Mouse (Mus musculus): ENCODE measurements around the gene Stoml2.

Gene Stoml2

GRCm38 (mm10) chr4:43038567-43039495 lies 7.3 kb upstream of the Stoml2 start:
- DNase-seq (ENCODE audit: low spot score in 2 of 2) = peak in 1 of 2 experiments; percentile 56

- no peak for DNase-seq (ENCODE audit: low spot score in 2 of 2)
Observed at GRCm38 (mm10) chr4:43037860-43038566, 6.5 kb upstream of the Stoml2 start.

- DNase-seq (ENCODE audit: low spot score in 2 of 2) = no peak
Observed at GRCm38 (mm10) chr4:43036356-43036755, 4.8 kb upstream of the Stoml2 start.

DNA sequence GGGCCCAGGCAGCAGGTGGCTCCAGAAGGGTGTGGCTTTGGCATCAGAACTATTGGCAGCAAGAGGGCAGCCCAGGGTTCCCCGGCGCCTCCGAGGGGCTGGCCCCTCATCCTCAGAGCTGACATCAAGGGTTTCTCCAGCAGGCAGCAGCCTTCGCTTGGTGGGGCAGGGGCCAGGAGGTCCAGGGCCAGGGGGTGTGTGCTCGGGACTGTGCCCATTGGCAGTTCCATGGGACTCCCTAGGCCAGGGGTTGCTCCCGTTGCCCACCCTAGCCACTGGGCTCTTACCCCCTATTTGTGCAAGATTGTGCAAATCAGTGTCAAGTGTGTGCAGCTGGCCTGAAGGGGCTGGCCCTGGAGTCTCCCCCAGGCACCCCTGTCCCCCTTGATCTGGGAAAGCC lies 4.3 kb upstream of the Stoml2 start:
- DNase-seq (ENCODE audit: low spot score in 2 of 2) = no peak

- DNase-seq (ENCODE audit: low spot score in 2 of 2) = no peak
Observed at GRCm38 (mm10) chr4:43033481-43033880, 2.0 kb upstream of the Stoml2 start.

DNA sequence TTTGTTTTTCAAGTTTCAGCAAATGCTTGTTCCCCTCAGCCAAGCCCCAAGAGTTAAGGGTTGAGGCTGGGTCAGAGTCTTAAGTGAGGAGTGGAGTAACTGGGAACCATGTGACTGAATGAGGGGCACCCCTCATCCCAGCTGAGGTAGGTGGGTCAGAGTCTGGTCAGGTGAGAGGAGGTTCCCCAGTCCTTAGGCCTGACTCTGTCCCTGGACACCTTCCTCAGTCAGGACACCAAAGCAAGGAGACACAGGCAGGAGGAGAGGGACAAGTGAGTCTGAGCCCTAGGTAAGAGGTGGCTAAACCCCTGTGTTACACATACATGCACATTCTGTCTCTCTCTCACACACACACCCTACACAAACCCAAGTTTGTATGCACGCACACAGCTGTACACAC lies 991 bp upstream of the Stoml2 start:
- DNase-seq (ENCODE audit: low spot score in 2 of 2) = no peak

DNA sequence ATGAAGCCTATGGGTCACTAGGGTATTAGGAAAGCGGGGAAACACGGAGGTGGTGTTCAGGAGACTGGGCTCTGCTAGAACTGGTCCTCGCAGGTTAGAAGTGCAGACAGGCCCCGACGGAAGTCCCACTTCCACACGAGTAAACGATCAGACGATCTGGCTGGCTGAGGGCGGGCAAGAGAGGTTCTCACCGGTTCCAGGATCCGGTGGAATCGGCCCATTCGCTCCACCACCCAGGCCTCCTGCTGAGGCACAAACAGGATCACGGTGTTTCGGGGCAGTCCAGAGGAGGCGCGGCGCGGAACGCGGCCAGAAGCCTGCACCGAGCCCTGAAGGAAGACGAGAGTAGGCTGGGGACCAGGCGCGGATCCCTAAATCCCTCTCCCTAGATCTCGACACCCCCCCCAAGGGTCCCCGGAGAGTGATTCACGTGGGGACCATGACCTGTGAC lies 705 bp downstream of the Stoml2 start:
- peak in 1 of 2 experiments; percentile 43 for DNase-seq (ENCODE audit: low spot score in 2 of 2)

- no peak for DNase-seq (ENCODE audit: low spot score in 2 of 2)
Observed at GRCm38 (mm10) chr4:43030352-43030751, 1.2 kb downstream of the Stoml2 start.

GRCm38 (mm10) chr4:43029749-43030148 lies 1.8 kb downstream of the Stoml2 start:
- DNase-seq (ENCODE audit: low spot score in 2 of 2) = no peak

- no peak for DNase-seq (ENCODE audit: low spot score in 2 of 2)
Observed at GRCm38 (mm10) chr4:43029121-43029520, 2.4 kb downstream of the Stoml2 start.

GRCm38 (mm10) chr4:43025084-43025960 lies 6.2 kb downstream of the Stoml2 start, which contains the start of gene Pigo:
TSS of gene Pigo (minus strand) at chr4:43025819.
- peak; percentile 93 to 97 for DNase-seq (ENCODE audit: low spot score in 2 of 2)

GRCm38 (mm10) chr4:43024673-43025072 lies 6.8 kb downstream of the Stoml2 start:
- DNase-seq (ENCODE audit: low spot score in 2 of 2) = no peak

DNA sequence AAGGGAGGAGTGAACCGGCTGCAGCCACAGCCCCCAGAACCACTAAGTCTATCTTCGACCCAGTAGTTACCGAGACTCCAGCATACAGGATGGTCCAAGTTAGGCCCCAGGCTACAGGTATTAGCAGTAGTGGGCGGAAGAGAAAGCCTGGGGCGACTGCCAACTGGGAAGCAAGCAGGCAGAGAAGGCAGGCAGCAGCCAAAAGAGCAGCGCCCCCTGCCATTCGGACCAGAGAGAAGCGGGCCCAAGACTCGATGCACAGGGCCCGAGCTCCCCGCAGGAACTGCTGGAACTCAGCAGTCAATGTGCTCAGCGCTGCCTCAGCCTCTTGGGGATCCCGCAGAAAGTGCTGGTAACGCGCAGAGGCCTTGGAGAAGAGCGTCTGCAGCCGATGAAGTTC lies 10.2 kb downstream of the Stoml2 start:
- DNase-seq (ENCODE audit: low spot score in 2 of 2) = no peak

- DNase-seq (ENCODE audit: low spot score in 2 of 2) = no peak
Observed at GRCm38 (mm10) chr4:43020876-43021275, 10.6 kb downstream of the Stoml2 start.

GRCm38 (mm10) chr4:43019641-43020465 lies 11.7 kb downstream of the Stoml2 start:
- DNase-seq (ENCODE audit: low spot score in 2 of 2) = no peak

DNA sequence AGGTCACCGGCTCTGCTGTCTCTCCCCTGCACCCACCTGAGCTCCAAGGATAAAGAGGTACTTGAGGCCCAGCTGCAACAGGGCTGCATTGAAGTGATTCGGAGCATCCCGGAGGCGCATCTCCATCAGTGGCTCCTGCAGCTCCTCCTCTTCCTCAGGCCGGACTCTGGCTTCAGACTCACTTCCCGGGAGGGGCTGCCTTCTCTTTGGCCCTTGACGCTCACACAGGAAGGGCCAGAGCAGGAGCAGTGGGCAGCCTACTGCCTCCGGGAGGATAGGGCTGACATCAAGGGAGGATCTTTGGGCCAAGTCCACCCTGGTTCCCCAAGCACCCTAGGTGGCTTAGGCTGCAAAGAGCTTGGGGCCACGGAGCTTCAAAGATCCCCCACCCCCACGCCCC lies 12.3 kb downstream of the Stoml2 start:
- DNase-seq (ENCODE audit: low spot score in 2 of 2) = no peak

DNA sequence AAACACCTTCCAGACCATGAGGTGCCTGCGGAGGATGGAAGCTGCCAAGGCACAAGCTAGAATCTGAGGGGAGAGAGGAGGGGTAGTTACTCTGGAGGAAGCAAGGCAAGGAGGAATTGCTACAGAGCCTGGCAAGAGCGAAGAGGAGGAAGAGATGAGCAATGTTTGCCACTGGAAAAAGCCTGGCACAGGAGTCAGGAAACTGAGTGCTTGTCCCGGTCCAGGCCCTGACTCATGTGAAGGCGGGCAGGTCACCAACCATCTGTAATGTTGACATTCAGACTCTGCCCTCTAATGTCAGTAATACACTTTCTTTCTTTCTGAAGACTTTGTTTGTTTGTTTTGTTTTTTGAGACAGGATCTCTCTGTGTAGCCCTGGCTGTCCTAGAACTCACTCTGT lies 13.4 kb downstream of the Stoml2 start:
- DNase-seq (ENCODE audit: low spot score in 2 of 2) = no peak

- DNase-seq (ENCODE audit: low spot score in 2 of 2) = no peak
Observed at GRCm38 (mm10) chr4:43012091-43012490, 19.4 kb downstream of the Stoml2 start.

DNA sequence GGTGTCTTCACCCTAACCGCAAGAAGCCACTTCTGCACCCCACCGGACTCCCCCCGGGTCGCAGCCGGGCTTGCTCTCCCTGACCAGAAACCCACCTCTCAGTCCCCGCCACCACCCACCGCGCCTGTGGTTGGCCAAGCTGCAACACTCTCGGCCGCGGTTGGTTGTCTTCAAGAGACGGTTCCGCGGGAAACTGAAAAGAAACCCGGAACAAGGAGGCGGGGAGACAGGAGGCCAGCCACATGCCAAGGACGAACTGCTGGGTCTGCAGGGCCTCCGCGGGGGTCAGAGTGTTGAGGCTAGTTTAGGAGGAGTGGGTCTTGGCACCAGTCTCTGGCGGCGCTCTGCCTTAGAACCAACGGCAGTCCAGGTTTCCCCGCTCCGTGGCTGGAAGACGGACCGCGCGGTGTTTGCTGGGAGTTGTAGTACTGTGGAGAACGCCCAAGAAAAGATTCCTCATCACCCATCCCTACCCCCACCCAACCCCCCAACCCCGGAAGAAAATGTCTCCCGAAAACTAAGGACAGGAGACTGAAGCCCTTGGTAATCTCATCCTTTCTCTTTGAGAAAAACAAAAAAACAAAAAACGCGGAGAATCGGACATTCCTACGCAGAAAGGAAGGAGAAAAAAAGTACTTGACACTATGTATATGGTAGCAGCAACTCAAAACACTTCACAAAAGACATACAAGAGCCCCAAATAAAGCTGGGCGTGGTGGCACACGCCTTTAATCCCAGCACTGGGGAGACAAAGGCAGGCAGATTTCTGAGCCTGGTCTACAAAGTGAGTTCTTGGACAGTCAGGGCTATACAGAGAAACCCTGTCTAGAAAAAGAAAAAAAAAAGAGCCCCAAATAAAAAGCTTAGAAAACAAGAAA lies 21.1 kb downstream of the Stoml2 start, which contains the start of gene Fancg:
Gene Fancg, minus strand, starts transcription at position 346 of the 878 bp plus-strand sequence.
- DNase-seq (ENCODE audit: low spot score in 2 of 2) = peak; percentile 58 to 82

DNA sequence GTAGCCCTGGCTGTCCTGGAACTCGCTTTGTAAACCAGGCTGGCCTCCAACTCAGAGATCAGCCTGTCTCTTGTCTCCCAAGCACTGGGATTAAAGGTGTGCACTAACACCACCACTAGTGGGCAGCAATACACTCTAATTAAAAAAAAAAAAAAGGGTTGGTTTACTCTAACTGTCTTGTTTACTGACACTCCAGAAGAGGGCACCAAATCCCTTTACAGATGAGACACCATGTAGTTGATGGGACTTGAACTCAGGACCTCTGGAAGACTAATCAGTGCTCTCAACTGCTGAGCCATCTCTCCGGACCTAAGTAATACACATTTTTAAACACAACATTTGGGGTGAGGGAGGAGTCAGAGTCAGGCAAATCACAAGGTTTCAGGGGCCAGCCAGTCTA lies 25.7 kb downstream of the Stoml2 start:
- no peak for DNase-seq (ENCODE audit: low spot score in 2 of 2)

Measured in cerebellum, postnatal 4 days (tissue).